8 mouse cellular contexts compared by ENCODE assay signal in the genomic region with DNA sequence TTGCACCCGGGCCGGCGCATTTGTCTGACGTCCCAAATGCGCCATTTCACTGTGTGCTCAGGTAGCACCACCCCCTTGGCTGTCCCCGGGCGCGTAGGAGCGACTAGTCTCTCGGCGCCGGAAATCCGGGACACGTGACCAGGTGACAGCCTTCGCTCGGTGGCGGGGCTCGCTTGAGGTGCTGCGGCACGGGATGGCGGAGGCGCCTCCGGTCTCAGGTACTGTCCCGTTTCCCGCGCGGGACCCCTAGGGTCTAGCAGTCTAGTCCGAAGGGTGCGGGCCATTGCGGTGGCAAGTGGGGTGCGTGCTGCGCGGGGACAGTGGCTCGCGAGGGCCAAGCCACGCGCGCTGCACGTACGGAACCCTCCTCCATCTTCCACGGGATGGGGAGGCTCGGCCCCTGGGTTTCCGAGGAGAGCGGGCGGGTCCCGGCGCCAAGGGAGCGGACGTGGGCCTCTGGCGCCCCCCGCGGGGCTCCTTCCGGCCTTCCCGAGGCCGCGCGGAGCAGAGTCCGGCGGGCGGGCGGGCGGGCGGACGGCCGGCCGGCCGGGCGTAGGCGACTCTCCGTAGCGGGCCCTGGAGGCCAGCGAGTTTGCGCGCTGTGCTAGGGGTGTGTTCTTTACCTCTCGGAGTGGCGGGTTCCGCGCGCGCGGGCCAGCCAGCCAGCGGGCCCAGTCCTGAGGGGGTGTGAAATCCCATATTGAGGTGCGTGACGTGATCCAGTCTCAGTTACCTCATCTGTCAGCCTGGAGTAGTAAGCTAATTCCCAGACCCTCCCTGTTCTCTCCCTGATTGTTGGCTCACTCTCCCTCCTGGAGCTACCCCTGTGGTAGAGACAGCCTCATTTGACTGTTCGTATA. TPM values are rescaled to one million over a fixed set of nuclear protein-coding genes. Genes with fewer than 3 reads are reported as not detected.
DNase-seq lines count a peak whose midpoint lies in the region; ATAC-seq and TF ChIP-seq lines count a peak whose summit lies in the region.

A gene (plus strand): TSS at position 65 of the 860 bp plus-strand sequence.

- H3K4me2 ChIP-seq in forebrain, postnatal 0 days (ENCODE audit: low read depth): peak within 1 kb of the TSS; percentile 66
- peak within 1 kb of the TSS; percentile 70 for H3K4me2 ChIP-seq in lung, embryonic 15.5 days

- H3K9me3 ChIP-seq in G1E (replicated peaks): no peaks in the 10 kb centered on the region
- no peaks in the 10 kb centered on the region for H3K9me3 ChIP-seq in forebrain, postnatal 0 days (ENCODE audit: low read length)
- no peaks in the 10 kb centered on the region for H3K9me3 ChIP-seq in lung, embryonic 15.5 days

- peak; percentile 92 for DNase-seq in G1E (ENCODE audit: low spot score)
- peak; percentile 97 to 98 for DNase-seq in cerebellum, adult 18-20 months
- DNase-seq in forebrain, postnatal 0 days: peak; percentile 98
- DNase-seq in heart, postnatal 4 days: peak; percentile 95
- DNase-seq in layer of hippocampus, adult 8-10 months (ENCODE audit: low spot score in 2 of 2): peak; percentile 95
- DNase-seq in ovary, adult 18-20 months (ENCODE audit: low spot score): peak; percentile 93
- peak; percentile 97 for DNase-seq in thymus, postnatal 0 days (ENCODE audit: low spot score)

- under 1% methylated on average over 70 of the region's 85 CpGs for WGBS in forebrain, postnatal 0 days
- WGBS in lung, embryonic 15.5 days: under 1% methylated on average over 66 of the region's 85 CpGs

- H3K36me3 ChIP-seq in G1E (replicated peaks): peaks cover 64% of the 10 kb centered on the region
- H3K36me3 ChIP-seq in forebrain, postnatal 0 days (ENCODE audit: insufficient read depth): peaks cover 20% of the 10 kb centered on the region
- H3K36me3 ChIP-seq in lung, embryonic 15.5 days: peaks cover 13% of the 10 kb centered on the region; the same call in 1 of the 2 replicates

- H3K27me3 ChIP-seq in G1E (ENCODE audit: insufficient read depth, low read length): no peaks in the 10 kb centered on the region
- H3K27me3 ChIP-seq in forebrain, postnatal 0 days (ENCODE audit: insufficient read depth, low read length): no peaks in the 10 kb centered on the region
- H3K27me3 ChIP-seq in lung, embryonic 15.5 days: no peaks in the 10 kb centered on the region

- no peak for TF ChIP-seq CTCF in G1E (IDR thresholded peaks at IDR 0.05; ENCODE audit: low read depth, low read length)
- TF ChIP-seq CTCF in forebrain, postnatal 0 days (IDR thresholded peaks at IDR 0.05; ENCODE audit: low read depth): no peak

- H3K4me1 ChIP-seq in G1E (ENCODE audit: insufficient read depth, low read depth, low read length): peaks cover 47% of the 10 kb centered on the region
- H3K4me1 ChIP-seq in forebrain, postnatal 0 days (ENCODE audit: insufficient read depth): peaks cover 10% of the 10 kb centered on the region; the same call in 1 of the 2 replicates
- peaks cover 18% of the 10 kb centered on the region for H3K4me1 ChIP-seq in lung, embryonic 15.5 days

- H3K4me3 ChIP-seq in G1E (ENCODE audit: low read depth, low read length): peak within 1 kb of the TSS; percentile 99
- H3K4me3 ChIP-seq in forebrain, postnatal 0 days (ENCODE audit: low read depth, low read length): peak within 1 kb of the TSS; percentile 95
- peak within 1 kb of the TSS; percentile 96 for H3K4me3 ChIP-seq in lung, embryonic 15.5 days

- peak; percentile 75 for ATAC-seq in G1E (ENCODE audit: extremely low read depth, insufficient number of reproducible peaks, low FRiP score, poor library complexity, severe bottlenecking)
- peak; percentile 98 for ATAC-seq in forebrain, postnatal 0 days
- peak; percentile 96 for ATAC-seq in lung, embryonic 15.5 days (ENCODE audit: borderline replicate concordance, extremely low read depth, low FRiP score, low TSS enrichment)

- peak within 1 kb of the TSS; percentile 89 for H3K9ac ChIP-seq in forebrain, postnatal 0 days
- peak within 1 kb of the TSS; percentile 76 for H3K9ac ChIP-seq in lung, embryonic 15.5 days

- H3K27ac ChIP-seq in forebrain, postnatal 0 days (ENCODE audit: low read depth, low read length): peak within 1 kb of the TSS; percentile 95
- peak within 1 kb of the TSS; percentile 95 for H3K27ac ChIP-seq in lung, embryonic 15.5 days

RNA-seq across cellular contexts. Expression of the gene that starts here (rescaled TPM):
- 152 and 153 TPM in 2 replicates for total RNA-seq in G1E (2014; fragmentation: Nextera tagmentation)
- total RNA-seq in G1E (2017): 126 and 135 TPM in 2 replicates
- polyA plus RNA-seq in G1E (2012): 44.0 and 49.1 TPM in 2 replicates
- total RNA-seq in forebrain, postnatal 0 days (2014; rRNA removed): 80.3 and 92.1 TPM in 2 replicates
- polyA plus RNA-seq in forebrain, postnatal 0 days (2015; fragmentation: Nextera tagmentation; extraction: Ambion mirVana): 55.2 and 68.4 TPM in 2 replicates
- total RNA-seq in heart, postnatal 4 days (2021): 10 to 100 TPM; 35.8 to 38.5 TPM
- 10 to 100 TPM; 69.6 to 78.0 (median 76.1) TPM for total RNA-seq in layer of hippocampus, adult 8-10 months (2022)
- polyA plus RNA-seq in lung, embryonic 15.5 days (2015; fragmentation: Nextera tagmentation; extraction: Ambion mirVana): 77.6 and 80.9 TPM in 2 replicates
- polyA plus RNA-seq in thymus, postnatal 0 days (2015; fragmentation: Nextera tagmentation; extraction: Ambion mirVana): 63.5 and 65.6 TPM in 2 replicates

Comparison
In these comparisons a context has a peak if more than half of its experiments do, and no peak if none do; other contexts are left out.
1. Peak in every context shown above with its lines: DNase-seq, ATAC-seq, H3K4me3 ChIP-seq and H3K27ac ChIP-seq.